Mouse (Mus musculus): ENCODE measurements around the gene Wnt3.

Wnt3 gene

GRCm38 (mm10) chr11:103772505-103773386 is 1.2 kb upstream of the Wnt3 start:
- DNase-seq (ENCODE audit: low read depth, low spot score) = no peak

- no peak for DNase-seq (ENCODE audit: low read depth, low spot score)
These were observed 229 bp downstream of the Wnt3 start for GRCm38 (mm10) chr11:103774228-103774530.

GRCm38 (mm10) chr11:103780152-103780551 is 6.2 kb downstream of the Wnt3 start:
- peak; percentile 78 for DNase-seq (ENCODE audit: low read depth, low spot score)

- DNase-seq (ENCODE audit: low read depth, low spot score) = peak; percentile 81
These were observed 16.0 kb downstream of the Wnt3 start for GRCm38 (mm10) chr11:103789951-103790350.

GRCm38 (mm10) chr11:103801128-103801527 is 27.2 kb downstream of the Wnt3 start:
- peak; percentile 51 for DNase-seq (ENCODE audit: low read depth, low spot score)

- peak; percentile 77 for DNase-seq (ENCODE audit: low read depth, low spot score)
These were observed 30.2 kb downstream of the Wnt3 start for GRCm38 (mm10) chr11:103804126-103804525.

GRCm38 (mm10) chr11:103804804-103805203 is 30.9 kb downstream of the Wnt3 start:
- no peak for DNase-seq (ENCODE audit: low read depth, low spot score)

- DNase-seq (ENCODE audit: low read depth, low spot score) = peak; percentile 85
These were observed 34.0 kb downstream of the Wnt3 start for GRCm38 (mm10) chr11:103807966-103808365.

GRCm38 (mm10) chr11:103808771-103809610 is 35.0 kb downstream of the Wnt3 start:
- no peak for DNase-seq (ENCODE audit: low read depth, low spot score)

- DNase-seq (ENCODE audit: low read depth, low spot score) = peak; percentile 56
These were observed 36.0 kb downstream of the Wnt3 start for GRCm38 (mm10) chr11:103809611-103810598.

- no peak for DNase-seq (ENCODE audit: low read depth, low spot score)
These were observed 36.7 kb downstream of the Wnt3 start for GRCm38 (mm10) chr11:103810631-103811030.

GRCm38 (mm10) chr11:103811246-103811645 is 37.3 kb downstream of the Wnt3 start:
- DNase-seq (ENCODE audit: low read depth, low spot score) = peak; percentile 85

- no peak for DNase-seq (ENCODE audit: low read depth, low spot score)
These were observed 40.9 kb downstream of the Wnt3 start for GRCm38 (mm10) chr11:103814808-103815207.

GRCm38 (mm10) chr11:103815986-103816385 is 42.0 kb downstream of the Wnt3 start:
- peak; percentile 40 for DNase-seq (ENCODE audit: low read depth, low spot score)

GRCm38 (mm10) chr11:103816719-103817118 is 42.8 kb downstream of the Wnt3 start:
- no peak for DNase-seq (ENCODE audit: low read depth, low spot score)

- DNase-seq (ENCODE audit: low read depth, low spot score) = no peak
These were observed 53.3 kb downstream of the Wnt3 start for GRCm38 (mm10) chr11:103827201-103827600.

- no peak for DNase-seq (ENCODE audit: low read depth, low spot score)
These were observed 54.9 kb downstream of the Wnt3 start for GRCm38 (mm10) chr11:103828866-103829265.

- DNase-seq (ENCODE audit: low read depth, low spot score) = no peak
These were observed 56.0 kb downstream of the Wnt3 start for GRCm38 (mm10) chr11:103829956-103830355.

GRCm38 (mm10) chr11:103830476-103830875 is 56.5 kb downstream of the Wnt3 start:
- no peak for DNase-seq (ENCODE audit: low read depth, low spot score)

- no peak for DNase-seq (ENCODE audit: low read depth, low spot score)
These were observed 57.8 kb downstream of the Wnt3 start for GRCm38 (mm10) chr11:103831766-103832165.

GRCm38 (mm10) chr11:103832331-103832730 is 58.4 kb downstream of the Wnt3 start:
- no peak for DNase-seq (ENCODE audit: low read depth, low spot score)

All from brain, adult 2 months (tissue).